In genomic region chr3:88207451-88208100, GRCm38 (mm10) we compare ENCODE assay signal across 16 mouse cellular contexts. TPM values are rescaled to one million over a fixed set of nuclear protein-coding genes. Genes with fewer than 3 reads are reported as not detected.
A peak's percentile ranks its signal among the peaks of the same experiment; 100 is the strongest.
DNase-seq lines count a peak whose midpoint lies in the region; ATAC-seq and TF ChIP-seq lines count a peak whose summit lies in the region.
"Had no signal": no experiment of that assay in that cellular context is flagged by ENCODE, and none has a peak within 500 bp of the region (broad histone marks: within the 10 kb centered on the region; RNA-seq: fewer than 3 reads in every experiment).

No protein-coding gene starts in this region.

- no peak for TF ChIP-seq CTCF in liver, postnatal 0 days (IDR thresholded peaks at IDR 0.05; ENCODE audit: low read depth)

- WGBS in embryonic facial prominence, embryonic 14.5 days: 3% methylated on average over 10 of the region's 15 CpGs
- WGBS in hindbrain, embryonic 16.5 days: 1% methylated on average over 14 of the region's 15 CpGs
- under 1% methylated on average over 15 of the region's 15 CpGs for WGBS in neural tube, embryonic 15.5 days
- 8% methylated on average over 15 of the region's 15 CpGs for WGBS in liver, postnatal 0 days (ENCODE audit: insufficient replicate concordance)

- H3K9ac ChIP-seq in embryonic facial prominence, embryonic 14.5 days (ENCODE audit: low read depth, low read length): no peak overlapping the region
- H3K9ac ChIP-seq in hindbrain, embryonic 16.5 days (ENCODE audit: low read depth, low read length): peak overlapping the region; percentile 82
- H3K9ac ChIP-seq in neural tube, embryonic 15.5 days (replicated peaks): peak overlapping the region; percentile 73
- no peak overlapping the region for H3K9ac ChIP-seq in liver, postnatal 0 days (replicated peaks)
- H3K9ac ChIP-seq: embryonic facial prominence, embryonic 15.5 days had no signal

- H3K4me2 ChIP-seq in embryonic facial prominence, embryonic 14.5 days (ENCODE audit: low read depth, low read length): no peak overlapping the region
- H3K4me2 ChIP-seq in hindbrain, embryonic 16.5 days (ENCODE audit: low read length): peak overlapping the region; percentile 79
- H3K4me2 ChIP-seq in neural tube, embryonic 15.5 days: peak overlapping the region; percentile 62
- no peak overlapping the region for H3K4me2 ChIP-seq in liver, postnatal 0 days (ENCODE audit: low read depth, low read length)
- H3K4me2 ChIP-seq: embryonic facial prominence, embryonic 15.5 days; liver, embryonic 11.5 days had no signal

- no peak for ATAC-seq in embryonic facial prominence, embryonic 14.5 days (ENCODE audit: low read depth)
- ATAC-seq in hindbrain, embryonic 16.5 days: no peak
- ATAC-seq in neural tube, embryonic 15.5 days (ENCODE audit: low FRiP score): no peak
- no peak for ATAC-seq in liver, postnatal 0 days

- H3K4me1 ChIP-seq in embryonic facial prominence, embryonic 14.5 days (ENCODE audit: control insufficient read depth, insufficient read depth, low read length): no peaks in the 10 kb centered on the region
- peaks cover 62% of the 10 kb centered on the region for H3K4me1 ChIP-seq in hindbrain, embryonic 16.5 days (ENCODE audit: control insufficient read depth, insufficient read depth, low read depth, low read length)
- H3K4me1 ChIP-seq in neural tube, embryonic 15.5 days: peaks cover 65% of the 10 kb centered on the region
- H3K4me1 ChIP-seq in liver, postnatal 0 days (ENCODE audit: insufficient read depth): no peaks in the 10 kb centered on the region
- H3K4me1 ChIP-seq: embryonic facial prominence, embryonic 15.5 days had no signal

- no peak overlapping the region for H3K27ac ChIP-seq in embryonic facial prominence, embryonic 14.5 days (replicated peaks; ENCODE audit: low read depth, low read length)
- H3K27ac ChIP-seq in hindbrain, embryonic 16.5 days (ENCODE audit: low read depth, low read length): peak overlapping the region; percentile 96
- H3K27ac ChIP-seq in neural tube, embryonic 15.5 days (replicated peaks): peak overlapping the region; percentile 98
- H3K27ac ChIP-seq in liver, postnatal 0 days (ENCODE audit: low read depth): no peak overlapping the region
- H3K27ac ChIP-seq: embryonic facial prominence, embryonic 15.5 days had no signal

- no peaks in the 10 kb centered on the region for H3K9me3 ChIP-seq in embryonic facial prominence, embryonic 14.5 days (ENCODE audit: control insufficient read depth, low read length)
- H3K9me3 ChIP-seq in hindbrain, embryonic 16.5 days (ENCODE audit: control insufficient read depth, low read length): no peaks in the 10 kb centered on the region
- H3K9me3 ChIP-seq in neural tube, embryonic 15.5 days (replicated peaks): no peaks in the 10 kb centered on the region
- no peaks in the 10 kb centered on the region for H3K9me3 ChIP-seq in liver, postnatal 0 days (ENCODE audit: low read length)
- H3K9me3 ChIP-seq: embryonic facial prominence, embryonic 15.5 days; megakaryocyte, embryonic 14.5 days had no signal

- TF ChIP-seq EP300 in liver, postnatal 0 days (IDR thresholded peaks at IDR 0.05; ENCODE audit: low read depth): no peak

- H3K27me3 ChIP-seq in embryonic facial prominence, embryonic 14.5 days (replicated peaks; ENCODE audit: control insufficient read depth, insufficient read depth, low read length): peaks cover 100% of the 10 kb centered on the region
- H3K27me3 ChIP-seq in hindbrain, embryonic 16.5 days (replicated peaks; ENCODE audit: control insufficient read depth, insufficient read depth, low read length): no peaks in the 10 kb centered on the region; the same call in none of the 2 replicates
- H3K27me3 ChIP-seq in neural tube, embryonic 15.5 days (replicated peaks): peaks cover 17% of the 10 kb centered on the region; the same call in 1 of the 2 replicates
- peaks cover 97% of the 10 kb centered on the region for H3K27me3 ChIP-seq in liver, postnatal 0 days (ENCODE audit: insufficient read depth, low read length)

- peak; percentile 29 to 47 for DNase-seq in layer of hippocampus, postnatal 10 days (ENCODE audit: low spot score in 2 of 2)
- DNase-seq in layer of hippocampus, adult 9-10 months (ENCODE audit: low spot score): no peak
- no peak for DNase-seq in embryonic facial prominence, embryonic 14.5 days (ENCODE audit: low spot score)
- no peak for DNase-seq in liver, postnatal 0 days
- DNase-seq in adrenal gland, adult 2 months: no peak
- DNase-seq in spleen, postnatal 36 days (ENCODE audit: low spot score in 2 of 2): no peak
- DNase-seq: adrenal gland, postnatal 25 days; B cell, adult 2 months; gastrocnemius, postnatal 14 days had no signal

- H3K36me3 ChIP-seq in embryonic facial prominence, embryonic 14.5 days (ENCODE audit: control insufficient read depth, insufficient read depth, low read length): no peaks in the 10 kb centered on the region
- peaks cover 3% of the 10 kb centered on the region; the same call in 1 of the 2 replicates for H3K36me3 ChIP-seq in hindbrain, embryonic 16.5 days (ENCODE audit: control insufficient read depth, insufficient read depth, low read length)
- H3K36me3 ChIP-seq in neural tube, embryonic 15.5 days: no peaks in the 10 kb centered on the region
- no peaks in the 10 kb centered on the region for H3K36me3 ChIP-seq in liver, postnatal 0 days (replicated peaks; ENCODE audit: insufficient read depth, low read length)
- H3K36me3 ChIP-seq: embryonic facial prominence, embryonic 15.5 days had no signal

- 0 out of 2 replicates have a peak overlapping the region, but pooled peaks have one; percentile 3 for H3K4me3 ChIP-seq in embryonic facial prominence, embryonic 14.5 days (ENCODE audit: low read depth, low read length)
- peak overlapping the region; percentile 60 for H3K4me3 ChIP-seq in hindbrain, embryonic 16.5 days (ENCODE audit: low read length)
- peak overlapping the region; percentile 58 for H3K4me3 ChIP-seq in neural tube, embryonic 15.5 days (replicated peaks)
- H3K4me3 ChIP-seq in liver, postnatal 0 days (ENCODE audit: low read depth, low read length): no peak overlapping the region
- H3K4me3 ChIP-seq: embryonic facial prominence, embryonic 15.5 days; megakaryocyte, embryonic 14.5 days had no signal

RNA-seq across cellular contexts. Expression of gene Rhbg, which starts 46.9 kb away (rescaled TPM):
- total RNA-seq in layer of hippocampus, postnatal 10 days (2021): under 1 TPM in 1 of 2 experiments, not detected in 1; 0.25 TPM
- polyA plus RNA-seq in embryonic facial prominence, embryonic 14.5 days (2014; fragmentation: Nextera tagmentation; extraction: Ambion mirVana): 4.1 and 7.6 TPM in 2 replicates
- polyA plus RNA-seq in hindbrain, embryonic 16.5 days (2015; fragmentation: Nextera tagmentation; extraction: Ambion mirVana): 0.52 and 0.99 TPM in 2 replicates
- polyA plus RNA-seq in neural tube, embryonic 15.5 days (2015; fragmentation: Nextera tagmentation; extraction: Ambion mirVana): 0.78 and 0.83 TPM in 2 replicates
- 6.5 and 7.0 TPM in 2 replicates for polyA plus RNA-seq in liver, postnatal 0 days (2015; fragmentation: Nextera tagmentation; extraction: Ambion mirVana)
- 10 to 100 TPM in 1 of 2 experiments, 1 to 10 TPM in 1; 8.5 to 18.3 TPM for total RNA-seq in adrenal gland, adult 2 months (2021)
- 0.76 and 1.8 TPM in 2 replicates for polyA plus RNA-seq in adrenal gland, adult 2 months (2012; rRNA removed)
- total RNA-seq: gastrocnemius, postnatal 14 days; hematopoietic stem cell, adult 5-6 weeks; layer of hippocampus, adult 8-10 months had no signal

Comparison
In these comparisons a context has a peak if more than half of its experiments do, and no peak if none do; other contexts are left out.
1. DNase-seq: peak in layer of hippocampus, postnatal 10 days (2 of 2); none in layer of hippocampus, adult 9-10 months (single experiment), embryonic facial prominence, embryonic 14.5 days (single experiment), liver, postnatal 0 days (single experiment), adrenal gland, adult 2 months (single experiment) and spleen, postnatal 36 days (0 of 2).
2. H3K27ac ChIP-seq: peak in hindbrain, embryonic 16.5 days (single experiment) and neural tube, embryonic 15.5 days (single experiment); none in embryonic facial prominence, embryonic 14.5 days (single experiment) and liver, postnatal 0 days (single experiment).
3. H3K4me2 ChIP-seq: peak in hindbrain, embryonic 16.5 days (single experiment) and neural tube, embryonic 15.5 days (single experiment); none in embryonic facial prominence, embryonic 14.5 days (single experiment) and liver, postnatal 0 days (single experiment).
4. H3K9ac ChIP-seq: peak in hindbrain, embryonic 16.5 days (single experiment) and neural tube, embryonic 15.5 days (single experiment); none in embryonic facial prominence, embryonic 14.5 days (single experiment) and liver, postnatal 0 days (single experiment).